Comparison of ENCODE assay signal across 8 mouse cellular contexts in genomic region chr4:62697469-62697868, GRCm38 (mm10).
DNase-seq lines count a peak whose midpoint lies in the region; ATAC-seq lines count a peak whose summit lies in the region.

No protein-coding gene starts in this region.

- H3K9ac ChIP-seq in limb, embryonic 12.5 days (replicated peaks), result no peak overlapping the region
- H3K9ac ChIP-seq in stomach, embryonic 16.5 days (ENCODE audit: low read length), result no peak overlapping the region

- no peaks in the 10 kb centered on the region for H3K27me3 ChIP-seq in embryonic facial prominence, embryonic 10.5 days (replicated peaks; ENCODE audit: low read depth, poor library complexity, severe bottlenecking)
- H3K27me3 ChIP-seq in limb, embryonic 12.5 days, result no peaks in the 10 kb centered on the region
- H3K27me3 ChIP-seq in stomach, embryonic 16.5 days (ENCODE audit: control insufficient read depth, insufficient read depth, low read length), result no peaks in the 10 kb centered on the region

- H3K36me3 ChIP-seq in embryonic facial prominence, embryonic 10.5 days (replicated peaks), result peaks cover 68% of the 10 kb centered on the region
- peaks cover 47% of the 10 kb centered on the region for H3K36me3 ChIP-seq in limb, embryonic 12.5 days
- no peaks in the 10 kb centered on the region; the same call in 1 of the 2 replicates for H3K36me3 ChIP-seq in stomach, embryonic 16.5 days (ENCODE audit: control insufficient read depth, insufficient read depth, low read length)

- H3K4me3 ChIP-seq in embryonic facial prominence, embryonic 10.5 days, result no peak overlapping the region
- no peak overlapping the region for H3K4me3 ChIP-seq in limb, embryonic 12.5 days (replicated peaks)
- H3K4me3 ChIP-seq in stomach, embryonic 16.5 days (replicated peaks; ENCODE audit: low read length), result no peak overlapping the region

- WGBS in embryonic facial prominence, embryonic 10.5 days, result 22% methylated on average over 2 of the region's 2 CpGs
- 10% methylated on average over 2 of the region's 2 CpGs for WGBS in limb, embryonic 12.5 days
- 28% methylated on average over 2 of the region's 2 CpGs for WGBS in stomach, embryonic 16.5 days

- no peaks in the 10 kb centered on the region for H3K9me3 ChIP-seq in embryonic facial prominence, embryonic 10.5 days
- H3K9me3 ChIP-seq in limb, embryonic 12.5 days, result no peaks in the 10 kb centered on the region
- no peaks in the 10 kb centered on the region for H3K9me3 ChIP-seq in stomach, embryonic 16.5 days (replicated peaks; ENCODE audit: control insufficient read depth, low read length)

- H3K4me1 ChIP-seq in embryonic facial prominence, embryonic 10.5 days, result peaks cover 56% of the 10 kb centered on the region
- H3K4me1 ChIP-seq in limb, embryonic 12.5 days (replicated peaks), result peaks cover 40% of the 10 kb centered on the region
- peaks cover 36% of the 10 kb centered on the region for H3K4me1 ChIP-seq in stomach, embryonic 16.5 days (ENCODE audit: control insufficient read depth, insufficient read depth, low read length)

- ATAC-seq in limb, embryonic 12.5 days (ENCODE audit: insufficient number of reproducible peaks, insufficient read depth, low FRiP score, low TSS enrichment, low read depth), result 0 out of 2 replicates have a peak, but pooled peaks have one; percentile 16
- peak; percentile 34 for ATAC-seq in stomach, embryonic 16.5 days (ENCODE audit: insufficient read depth, low FRiP score)

- H3K27ac ChIP-seq in embryonic facial prominence, embryonic 10.5 days (replicated peaks), result peak overlapping the region; percentile 69
- H3K27ac ChIP-seq in limb, embryonic 12.5 days, result no peak overlapping the region
- H3K27ac ChIP-seq in stomach, embryonic 16.5 days (ENCODE audit: low read length), result peak overlapping the region; percentile 65

- DNase-seq in 416B (ENCODE audit: low read depth), result peak; percentile 78
- DNase-seq in adrenal gland, postnatal 25 days, result peak; percentile 90
- peak; percentile 88 for DNase-seq in embryonic facial prominence, embryonic 10.5 days (ENCODE audit: low spot score)
- DNase-seq in heart, adult 9 months (ENCODE audit: low spot score in 2 of 2), result peak; percentile 87 to 92
- peak; percentile 93 for DNase-seq in kidney, adult 9 months
- DNase-seq in natural killer cell, adult 2 months (ENCODE audit: low spot score in 2 of 2), result peak; percentile 41 to 67

- H3K4me2 ChIP-seq in limb, embryonic 12.5 days, result no peak overlapping the region
- H3K4me2 ChIP-seq in stomach, embryonic 16.5 days (ENCODE audit: low read depth, low read length), result no peak overlapping the region
